Mouse (Mus musculus) kidney, adult 2 months (tissue): ENCODE data around the gene U2af1.

Experiments
- CTCF ChIP-seq: fragments of 200-500 bp; conservative IDR thresholded peaks from 2 replicates; pipeline ENCODE4 v1.5.1; 2011; ENCODE audit warnings: low read depth, mild to moderate bottlenecking, control low read depth, low read length, moderate library complexity, mixed read lengths; ENCODE audit not compliant: insufficient read depth, insufficient read length
- POLR2A ChIP-seq: fragments of 200-500 bp; IDR thresholded peaks from one replicate; pipeline ENCODE4 v1.6.1; 2011; ENCODE audit warnings: low read depth, low read length, control low read depth

DNA sequence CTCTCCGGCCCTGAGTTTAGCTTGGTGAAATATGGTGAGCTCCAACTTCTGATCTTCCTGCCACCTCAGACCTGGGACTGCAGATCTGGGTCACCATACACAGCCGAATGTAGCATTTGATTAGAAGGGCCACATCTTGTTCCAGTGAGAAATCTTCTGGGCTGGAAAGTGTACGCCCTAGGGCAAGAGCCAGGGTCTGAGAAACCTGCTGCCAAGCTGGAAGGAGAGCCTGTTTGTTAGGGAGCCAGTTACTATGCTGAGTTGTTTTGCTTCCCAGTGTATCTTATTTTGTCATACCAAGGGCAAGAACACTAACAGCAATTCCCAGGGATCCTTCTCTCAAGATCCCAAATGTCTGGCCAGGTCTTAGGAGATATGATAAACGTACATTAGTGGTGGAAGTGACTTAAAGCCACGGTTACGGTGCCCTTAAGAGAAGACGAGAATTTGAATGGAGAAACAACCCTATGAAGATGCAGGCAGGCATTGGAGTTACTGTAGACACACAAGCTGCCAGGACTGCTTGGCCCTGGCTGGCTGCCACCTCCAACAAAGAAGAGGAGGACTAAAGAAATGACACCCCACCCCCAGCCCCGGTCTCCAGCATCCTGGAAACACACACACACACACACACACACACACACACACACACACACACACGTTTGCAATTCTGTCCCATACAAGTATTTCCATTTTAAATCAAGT is 20.7 kb downstream of the U2af1 start:
- no peak for TF ChIP-seq CTCF
- no peak for TF ChIP-seq POLR2A
